Mouse (Mus musculus) neural tube, embryonic 10.5 days (tissue): ENCODE data around the gene Ccdc155.
A peak's percentile ranks its signal among the peaks of the same experiment; 100 is the strongest.

Experiments
- DNase-seq: peaks from one replicate; pipeline ENCODE4 v3.0.0-alpha.2; 2017; ENCODE audit warnings: low spot score; ENCODE audit errors: extremely low spot score

The Ccdc155 gene

DNA sequence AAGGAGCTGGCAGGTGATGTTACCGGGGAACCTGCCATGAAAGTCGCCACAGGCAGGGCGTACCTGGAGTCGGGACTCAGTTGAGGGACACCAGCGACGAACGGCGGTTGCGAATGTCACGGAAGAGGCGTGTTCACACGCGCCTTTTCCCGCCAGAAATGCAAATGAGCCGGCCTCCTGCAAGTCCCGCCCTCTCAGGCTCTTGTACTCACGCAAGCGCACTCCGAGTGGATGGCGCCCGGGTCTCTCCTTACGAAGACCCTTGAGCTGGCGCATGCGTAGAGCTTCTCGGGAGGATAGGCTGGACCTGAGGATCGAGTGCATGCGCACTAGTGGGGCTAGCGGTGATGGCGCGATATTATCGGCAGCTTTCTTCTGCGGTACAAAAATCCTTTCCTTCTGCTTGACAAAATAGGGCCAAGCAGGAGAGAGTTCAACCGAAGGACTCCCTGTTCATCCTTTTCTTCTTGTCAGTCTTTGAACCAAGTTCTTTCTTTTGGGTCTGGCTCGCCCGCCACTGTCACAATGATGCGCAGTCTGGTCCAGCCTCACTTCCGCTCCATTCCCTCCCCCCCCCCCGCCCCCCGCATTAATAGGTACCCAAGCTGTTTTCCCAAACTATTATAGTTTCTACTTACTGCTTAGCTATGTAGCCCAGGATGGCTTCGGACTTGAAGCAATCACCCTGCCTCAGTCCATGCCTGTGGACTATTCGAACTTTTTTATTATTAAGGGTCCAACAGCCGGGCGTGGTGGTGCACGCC, at the start of gene Ccdc155:
Gene Ccdc155 (minus strand): TSS at position 513 of the 764 bp plus-strand sequence.
- DNase-seq, result peak; percentile 96

DNA sequence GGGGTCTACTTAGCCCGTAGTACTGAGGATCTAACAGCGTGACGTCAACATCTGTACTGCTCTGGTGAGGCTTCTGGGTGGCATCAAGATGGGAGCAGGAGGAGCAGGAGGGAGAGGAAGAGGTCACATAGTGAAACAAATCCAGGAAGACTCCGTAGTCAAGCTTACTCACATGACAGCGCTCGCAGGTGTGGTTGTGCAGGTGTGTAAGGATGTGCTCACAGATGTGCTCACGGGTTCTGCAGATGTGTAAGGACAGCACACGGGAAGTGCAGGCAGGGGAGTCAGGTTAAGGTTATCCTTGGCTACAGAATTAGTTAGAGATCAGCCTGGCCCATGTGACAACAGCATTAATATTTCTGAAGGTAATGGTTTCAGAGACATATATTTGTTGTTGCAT, 49.1 kb upstream of the Ccdc155 start:
- DNase-seq, result no peak

DNA sequence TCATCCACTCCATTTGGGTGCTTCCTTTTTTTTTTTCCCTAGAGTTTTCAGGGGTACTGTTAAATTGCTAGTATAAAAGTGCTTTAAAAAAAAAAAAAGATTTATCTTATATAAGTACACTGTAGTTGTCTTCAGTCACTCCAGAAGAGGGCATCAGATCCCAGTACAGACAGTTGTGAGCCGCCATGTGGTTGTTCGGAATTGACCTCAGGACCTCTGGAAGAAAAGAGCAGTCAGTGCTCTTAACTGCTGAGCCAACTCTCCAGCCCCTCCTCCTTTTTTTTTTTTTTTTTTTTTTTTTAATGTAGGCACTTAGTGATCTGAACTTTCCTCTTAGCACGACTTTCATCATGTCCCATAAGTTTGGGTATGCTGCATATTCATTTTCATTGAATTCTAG, 43.0 kb upstream of the Ccdc155 start:
- no peak for DNase-seq

DNA sequence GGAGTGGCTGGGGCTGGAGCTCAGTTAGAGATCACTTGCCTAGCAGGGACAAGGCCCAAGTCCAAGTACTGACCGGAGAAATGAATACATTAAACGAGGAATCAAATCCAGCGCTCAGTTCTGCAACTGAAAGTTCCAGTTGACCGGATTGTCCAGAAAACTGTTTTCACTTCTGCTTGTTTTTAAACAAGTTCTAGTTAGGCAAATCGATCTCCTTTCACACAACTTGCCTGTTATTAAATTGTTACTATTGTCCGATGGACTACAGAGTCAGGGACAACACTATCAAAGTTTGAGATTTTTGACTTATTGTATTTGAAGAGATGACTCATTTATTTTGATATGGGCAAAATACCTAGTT, 36.7 kb upstream of the Ccdc155 start:
- DNase-seq, result no peak

DNA sequence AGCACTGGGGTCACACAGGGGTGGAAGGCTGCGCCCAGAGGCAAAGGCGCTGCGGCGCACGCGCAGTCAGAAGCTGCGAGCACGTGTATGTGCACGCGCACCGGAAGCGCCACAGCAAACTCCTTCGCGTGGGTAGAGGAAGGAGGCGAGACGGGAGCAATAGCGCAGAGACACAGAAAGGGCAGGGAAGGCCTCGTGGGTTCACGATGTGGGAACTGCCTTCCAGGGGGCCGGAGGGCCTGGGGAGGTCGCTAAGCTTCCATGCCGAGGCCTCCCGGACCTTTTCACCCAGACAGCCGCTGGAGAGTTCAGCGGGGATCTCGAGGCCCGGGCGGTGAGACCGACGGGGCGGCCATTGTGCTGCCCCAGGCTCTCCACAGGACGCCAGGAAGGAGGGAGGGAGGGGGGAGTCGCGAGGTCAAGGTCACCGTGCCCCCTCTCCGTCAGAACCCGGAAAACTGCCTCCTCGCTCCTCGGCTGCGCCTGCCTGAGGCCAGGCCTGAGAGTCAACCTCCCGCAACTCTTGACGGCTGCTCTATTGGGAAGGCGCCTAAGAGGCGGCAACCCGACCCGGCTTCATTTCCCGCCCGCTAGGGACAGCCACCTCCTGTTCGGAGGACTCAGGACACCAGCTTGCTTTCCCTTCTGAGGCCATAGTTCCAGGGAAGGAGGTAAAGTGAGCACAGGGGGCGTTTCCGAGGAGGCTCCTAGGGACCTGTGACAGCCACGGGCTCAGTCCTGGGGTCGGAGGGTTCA, 36.1 kb upstream of the Ccdc155 start, which contains the start of gene Slc6a16:
Gene Slc6a16 (plus strand): TSS at position 453 of the 756 bp plus-strand sequence.
- DNase-seq, result peak; percentile 63

DNA sequence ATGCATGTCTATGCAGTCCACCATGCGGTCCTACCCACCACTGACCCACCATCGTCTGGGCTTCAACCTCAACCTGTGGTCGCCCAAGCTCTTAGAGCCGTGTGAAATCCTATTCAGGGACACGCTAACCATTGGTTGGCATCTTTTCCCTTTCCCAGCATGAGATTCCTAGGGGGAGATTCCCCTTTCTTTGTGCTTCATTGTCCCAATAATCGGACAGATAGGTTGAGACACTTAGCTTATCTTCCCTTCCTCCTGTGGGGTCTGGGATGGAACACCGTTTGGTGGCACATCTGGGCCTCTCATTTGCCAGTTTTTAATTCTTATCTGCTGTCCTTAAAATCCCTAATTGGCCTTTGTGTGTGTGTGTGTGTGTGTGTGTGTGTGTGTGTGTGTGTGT, 35.4 kb upstream of the Ccdc155 start:
- no peak for DNase-seq

DNA sequence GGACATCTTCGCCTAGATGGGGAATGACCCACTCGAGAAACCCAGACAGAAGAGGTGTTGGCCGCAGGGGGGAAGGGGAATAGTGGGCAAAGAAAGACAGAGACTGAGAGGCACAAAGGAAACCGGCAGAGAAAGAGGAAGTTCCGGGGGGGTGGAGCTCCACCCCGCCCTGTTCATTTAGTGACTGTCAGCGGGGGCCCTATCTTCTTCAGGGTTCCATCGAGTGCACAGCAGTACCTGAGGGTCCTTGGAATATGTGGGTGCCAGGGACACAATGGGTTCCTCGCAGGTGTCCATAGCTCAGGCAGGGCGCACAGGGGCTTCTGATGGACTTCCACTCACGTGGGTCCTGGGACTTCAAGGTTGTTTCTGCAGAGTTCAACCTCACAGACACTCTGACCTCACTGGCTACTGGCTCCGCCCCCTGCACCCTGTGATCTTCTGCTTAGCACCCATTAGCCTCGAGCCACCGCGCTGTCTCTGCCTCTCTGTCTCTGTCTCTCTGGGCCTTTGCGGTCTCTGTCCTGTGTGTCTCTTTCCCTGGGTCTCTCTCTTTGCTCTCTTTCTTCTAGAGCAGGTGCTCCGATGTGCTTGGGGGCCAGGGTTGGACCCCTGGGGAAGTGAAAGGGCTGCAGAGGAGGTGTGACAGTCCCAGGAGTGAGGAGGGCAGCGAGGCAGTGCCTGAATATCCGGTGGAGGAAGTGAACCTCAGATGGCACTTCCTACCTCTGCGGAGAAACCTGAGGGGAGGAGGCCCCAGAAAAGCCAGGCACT, 34.2 kb upstream of the Ccdc155 start, which contains the start of gene Cd37:
Gene Cd37 (minus strand): TSS at position 393 of the 774 bp plus-strand sequence.
- DNase-seq, result no peak

DNA sequence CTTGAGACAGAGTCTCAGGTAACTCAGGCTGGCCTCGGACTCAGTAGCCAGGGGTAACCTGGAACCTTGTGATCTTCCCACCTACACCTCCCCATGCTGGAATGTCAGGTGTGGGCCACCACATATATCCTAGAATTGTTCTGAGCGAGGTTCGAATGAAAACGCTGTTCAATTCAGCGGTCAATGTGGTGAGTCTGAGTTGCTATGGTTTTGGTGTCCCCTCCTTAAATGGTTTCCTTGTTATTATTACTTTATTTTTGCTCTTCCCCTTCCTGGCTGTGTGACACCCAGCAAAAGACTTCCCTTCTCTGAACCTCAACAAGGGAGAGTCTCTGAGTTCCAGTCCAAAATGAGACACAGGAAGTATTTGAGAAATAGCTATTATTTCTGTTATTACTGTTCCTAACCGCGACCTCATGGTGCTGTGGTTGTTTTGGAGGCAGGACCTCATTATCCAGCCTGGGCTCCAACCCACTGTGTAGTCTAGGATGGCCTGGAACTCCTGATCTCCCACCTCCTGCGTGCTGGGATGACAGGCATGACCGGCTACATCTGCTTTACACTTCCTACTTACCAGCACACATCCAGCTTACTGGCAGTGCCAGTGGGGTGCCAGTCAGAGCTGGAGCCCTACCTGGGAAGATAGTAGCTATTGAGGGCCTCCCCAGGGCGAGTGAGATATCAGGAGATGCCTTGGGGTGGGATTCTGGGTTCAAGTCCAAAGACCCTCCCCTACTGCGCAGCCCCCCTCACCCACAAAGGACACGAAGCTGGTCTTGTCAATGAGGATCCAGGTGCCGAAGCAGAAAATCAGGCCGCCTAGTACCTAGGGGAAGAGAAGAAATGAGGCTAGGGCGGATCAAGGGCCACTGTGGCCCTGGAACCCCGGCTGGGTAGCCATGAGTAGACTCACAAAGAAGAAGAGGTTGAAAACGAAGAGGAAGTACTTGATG, 33.3 kb upstream of the Ccdc155 start:
- DNase-seq, result no peak

DNA sequence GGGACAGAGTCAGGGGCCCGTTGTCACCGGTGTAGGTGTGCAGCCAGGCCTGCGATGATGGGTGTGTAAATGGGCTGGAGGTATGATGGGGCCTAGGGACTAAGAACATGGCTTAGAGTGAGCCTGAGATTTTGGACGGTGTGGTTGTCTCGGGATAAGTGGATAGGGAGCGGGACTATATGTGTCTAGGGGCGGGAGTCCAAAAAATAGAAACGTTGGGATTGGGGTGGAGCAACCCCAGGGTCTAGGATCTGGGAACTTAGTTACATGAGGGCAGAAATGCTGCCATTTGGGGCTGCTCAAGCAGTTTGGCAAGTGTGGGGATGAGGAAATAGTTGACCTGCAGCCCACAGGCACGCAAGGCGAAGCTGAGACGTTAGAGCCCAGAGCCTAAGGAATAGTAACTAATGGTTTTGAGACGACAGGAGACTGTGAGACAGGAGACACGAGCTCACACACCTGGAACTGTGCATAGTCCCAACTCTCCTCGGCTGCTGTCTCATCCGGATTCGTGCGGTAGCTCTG, 31.0 kb upstream of the Ccdc155 start:
- DNase-seq, result no peak

DNA sequence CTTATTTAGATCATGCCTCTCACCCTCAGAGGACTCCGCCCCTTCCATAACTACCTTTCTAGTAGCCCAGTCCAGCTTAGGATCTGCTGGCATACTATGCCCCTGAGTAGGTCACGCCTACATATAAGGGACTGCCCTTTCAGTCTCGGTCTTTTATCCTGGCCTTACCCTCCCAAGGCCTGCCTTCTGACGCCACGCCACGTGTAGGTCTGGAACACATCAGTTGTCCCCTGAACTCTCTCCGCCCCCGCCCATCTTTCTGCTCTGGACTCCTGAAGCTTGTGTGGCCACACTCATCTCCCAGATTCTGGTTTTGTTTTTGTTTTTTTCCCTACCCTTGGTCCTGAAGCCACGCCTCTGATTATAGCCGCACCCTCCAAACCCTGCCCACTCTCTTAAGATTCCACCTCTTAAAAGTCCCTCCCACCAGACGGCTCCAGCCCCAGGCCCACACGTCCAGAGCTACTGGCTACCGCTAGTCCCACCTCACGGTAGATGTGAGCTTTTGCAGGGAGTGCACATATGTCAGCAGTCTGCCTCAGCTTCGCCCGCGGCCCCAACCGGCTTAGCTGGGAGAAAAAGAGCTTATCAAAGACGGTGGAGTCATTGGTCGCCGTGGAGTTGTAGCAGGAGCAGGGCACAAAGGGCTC, 30.4 kb upstream of the Ccdc155 start:
- DNase-seq, result peak; percentile 72

DNA sequence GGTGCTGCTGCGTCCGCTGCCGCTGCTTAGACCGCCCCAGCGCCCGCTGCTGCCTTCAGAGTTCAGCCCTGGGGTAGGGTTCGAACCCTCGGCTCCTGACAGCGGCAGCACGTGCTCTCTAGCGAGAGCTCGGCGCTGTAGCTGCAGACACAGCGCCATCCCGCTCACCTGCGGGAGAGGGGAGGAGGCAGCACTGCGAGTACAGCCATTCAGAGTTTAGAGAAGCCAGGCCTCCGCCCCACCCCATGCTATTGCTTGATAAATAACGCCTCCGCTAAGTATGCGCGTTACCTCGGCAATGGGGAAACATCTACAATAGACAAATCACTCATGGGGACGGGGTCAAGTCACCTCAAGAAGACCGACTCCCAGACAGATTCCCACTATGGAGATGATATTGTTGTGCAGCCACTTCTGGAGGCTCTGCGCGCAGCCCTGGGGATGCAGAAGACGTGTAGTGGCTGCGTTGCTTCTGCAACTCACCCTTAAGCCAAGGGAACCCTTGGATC, 29.7 kb upstream of the Ccdc155 start:
- peak; percentile 57 for DNase-seq

DNA sequence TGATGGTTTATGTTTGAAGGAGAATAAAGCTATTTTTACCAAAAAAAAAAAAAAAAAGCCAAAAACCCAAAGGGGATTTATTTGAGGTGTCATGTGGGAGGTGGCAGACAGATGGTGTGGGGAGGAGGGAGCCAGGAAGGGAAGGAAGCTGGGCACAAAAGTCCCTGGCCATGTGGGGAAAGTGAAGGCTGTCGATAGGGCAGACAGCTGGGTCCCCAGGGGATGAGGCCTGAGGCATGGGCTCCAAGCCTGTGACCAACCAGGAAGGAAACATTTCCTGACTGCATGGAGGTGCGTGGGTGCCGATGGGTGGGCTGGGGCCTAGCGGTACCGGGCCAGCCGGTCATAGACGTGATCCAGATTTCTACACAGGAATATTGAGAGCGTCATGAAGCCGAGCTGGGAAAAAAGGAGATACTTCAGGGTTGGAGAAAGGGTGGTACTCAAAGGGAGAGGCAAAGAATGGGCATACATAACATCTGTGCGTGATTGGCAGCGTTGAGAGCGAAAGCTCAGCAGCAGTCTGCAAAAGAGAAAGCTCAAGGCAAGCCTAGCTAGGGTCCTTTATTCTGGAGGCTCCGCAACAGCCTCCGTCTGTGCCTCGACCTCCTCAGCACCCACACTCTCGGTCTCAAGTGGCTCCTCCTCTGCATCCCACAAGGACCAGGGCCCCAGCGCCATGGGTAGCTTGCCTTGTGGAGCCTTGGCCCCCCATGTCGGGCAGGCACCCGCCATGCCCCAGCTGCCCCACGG, 29.1 kb upstream of the Ccdc155 start:
- DNase-seq, result no peak

DNA sequence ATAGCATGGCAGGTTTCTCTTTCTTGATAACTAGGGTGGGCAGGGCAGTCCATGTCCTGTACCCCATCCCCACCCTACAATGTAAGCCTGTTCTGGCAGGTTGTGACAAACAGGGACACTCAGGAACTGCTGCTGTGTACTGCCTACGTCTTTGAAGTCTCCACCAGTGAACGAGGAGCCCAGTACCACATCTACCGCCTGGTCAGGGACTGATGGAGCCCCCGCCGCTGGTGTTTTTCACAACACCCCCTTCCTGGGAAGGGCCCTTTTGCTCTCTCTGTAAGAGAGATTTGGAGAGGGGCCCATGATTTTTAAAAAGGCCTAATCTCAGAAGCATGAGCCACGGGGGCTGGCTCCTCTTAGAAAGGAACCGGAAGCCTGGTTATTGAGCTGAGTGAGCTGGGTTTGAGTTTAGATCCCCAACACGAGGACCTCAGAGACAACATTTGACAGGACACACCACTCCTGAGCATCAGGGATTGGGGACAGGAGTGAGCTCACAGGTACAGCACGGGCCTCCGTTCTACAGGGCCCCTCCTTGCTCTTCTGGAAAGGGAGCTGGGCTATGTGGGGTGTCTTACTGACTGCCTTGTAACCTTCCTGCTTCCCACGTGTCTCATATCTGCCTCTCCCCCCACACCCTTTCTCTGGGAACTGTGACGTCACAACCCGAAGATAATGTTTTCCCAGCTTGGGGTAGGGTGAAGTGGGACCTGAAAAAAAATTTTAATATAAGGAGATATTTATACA, 28.2 kb upstream of the Ccdc155 start:
- DNase-seq, result no peak

DNA sequence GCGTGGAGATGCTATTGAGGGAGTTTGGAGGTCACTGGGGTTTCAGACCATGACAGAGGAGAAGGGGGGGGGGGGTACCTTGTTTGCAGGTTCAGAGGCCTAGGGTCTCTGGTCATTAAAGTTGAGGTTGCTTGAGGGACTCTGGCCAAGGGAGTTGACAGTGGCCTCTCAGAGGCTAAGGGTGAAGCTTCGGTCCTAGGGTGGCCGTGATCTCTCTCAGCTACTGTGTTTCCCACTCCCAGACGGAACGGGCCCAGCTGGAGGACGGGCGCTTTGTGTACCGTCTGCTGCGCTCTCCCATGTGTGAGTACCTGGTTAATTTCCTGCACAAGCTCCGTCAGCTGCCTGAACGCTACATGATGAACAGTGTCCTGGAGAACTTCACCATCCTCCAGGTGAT, 27.2 kb upstream of the Ccdc155 start:
- DNase-seq, result peak; percentile 12

DNA sequence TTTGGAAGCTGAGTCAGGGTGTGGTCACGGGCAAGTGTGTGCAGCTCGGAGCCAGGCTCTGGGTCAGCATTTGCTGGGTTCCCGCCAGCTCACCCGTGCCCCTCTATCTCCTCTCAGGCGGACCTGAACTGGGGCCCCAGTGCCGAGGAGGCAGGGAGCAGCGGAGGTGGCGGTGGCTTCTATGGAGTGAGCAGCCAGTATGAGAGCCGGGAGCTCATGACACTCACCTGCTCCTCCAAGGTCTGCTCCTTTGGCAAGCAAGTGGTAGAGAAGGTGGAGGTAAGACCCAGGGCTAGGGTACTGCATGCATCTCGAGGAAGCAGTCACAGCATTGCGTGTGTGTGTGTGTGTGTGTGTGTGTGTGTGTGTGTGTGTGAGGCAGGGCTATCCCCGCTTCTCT, 26.5 kb upstream of the Ccdc155 start:
- DNase-seq, result no peak

DNA sequence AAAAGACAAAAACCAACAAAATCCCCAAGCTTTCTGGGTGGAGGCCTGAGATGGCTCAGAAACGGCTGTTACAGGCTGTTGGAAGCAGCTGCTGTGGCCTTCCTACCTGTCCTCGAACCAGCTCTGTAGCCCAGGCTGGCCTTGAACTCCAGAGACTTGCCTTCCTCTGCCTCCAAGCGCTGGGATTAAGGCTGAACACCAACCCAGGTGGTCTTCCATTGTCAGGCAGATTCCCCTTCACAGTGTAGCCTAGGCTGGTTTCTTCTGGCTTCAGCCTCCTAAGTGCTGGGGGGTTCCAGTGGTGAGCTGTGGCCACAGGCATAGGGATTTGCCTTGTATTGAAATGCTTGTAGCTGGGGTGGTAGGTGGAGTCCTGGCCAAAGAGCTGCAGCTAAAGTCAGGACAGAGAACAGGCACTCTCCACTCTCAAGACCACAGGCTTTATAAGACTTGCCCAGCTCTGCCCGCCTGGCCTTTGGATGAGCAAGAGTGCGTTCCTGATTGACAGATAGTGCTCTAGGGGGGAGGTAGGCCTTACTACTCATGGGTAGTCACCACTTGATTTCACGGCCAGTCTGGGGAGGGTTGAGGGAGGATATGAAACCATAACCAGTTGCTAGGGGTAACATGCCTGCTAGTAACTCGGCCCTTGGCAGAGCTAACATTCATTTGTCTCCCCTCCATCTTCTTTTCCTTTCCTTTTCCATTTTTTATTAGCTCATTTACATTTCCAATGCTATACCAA, 24.9 kb upstream of the Ccdc155 start:
- DNase-seq, result no peak

DNA sequence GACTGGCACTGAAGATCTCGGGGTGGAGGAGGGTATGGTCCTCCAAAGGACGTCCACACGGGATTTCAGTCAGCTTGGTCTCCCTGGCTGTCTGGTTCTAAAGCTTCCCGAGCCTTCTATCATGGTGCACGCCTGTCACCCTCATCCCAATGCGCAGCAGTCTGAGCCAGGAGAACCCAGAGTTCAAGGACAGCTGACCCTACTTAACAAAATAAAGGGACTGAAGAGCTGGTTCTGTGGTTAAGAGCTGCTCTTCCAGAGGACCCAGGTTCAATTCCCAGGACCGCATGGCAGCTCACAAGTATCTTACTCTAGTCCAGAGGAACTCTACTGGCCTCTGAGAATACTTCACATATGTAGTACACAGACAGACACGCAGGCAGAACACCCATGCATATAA, 24.4 kb upstream of the Ccdc155 start:
- DNase-seq, result no peak

DNA sequence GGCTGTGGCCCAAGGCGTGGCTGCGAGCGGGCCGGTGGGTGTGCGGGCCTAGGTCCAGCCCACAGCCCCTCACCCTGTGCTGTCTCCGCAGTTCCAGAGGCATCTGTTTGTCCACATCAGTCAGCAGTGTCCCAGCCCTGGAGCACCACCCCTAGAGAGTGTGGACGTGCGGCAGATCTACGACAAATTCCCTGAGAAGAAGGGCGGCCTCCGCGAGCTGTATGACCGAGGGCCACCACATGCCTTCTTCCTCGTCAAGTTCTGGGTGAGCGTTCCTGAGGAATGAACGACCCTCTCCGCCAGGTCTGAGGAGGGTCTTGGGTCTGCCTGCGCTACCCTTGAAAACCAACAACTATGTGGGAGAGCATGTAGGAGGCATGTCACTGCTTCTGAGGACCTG, 23.9 kb upstream of the Ccdc155 start:
- DNase-seq, result no peak
